Mouse (Mus musculus) spleen, adult 12 weeks (tissue): Measurements from ENCODE around the gene Hltf.

Source experiments
- DNase-seq: peaks from one replicate; pipeline ENCODE4 v3.0.0; 2022; ENCODE audit warnings: low spot score

The Hltf gene

DNA sequence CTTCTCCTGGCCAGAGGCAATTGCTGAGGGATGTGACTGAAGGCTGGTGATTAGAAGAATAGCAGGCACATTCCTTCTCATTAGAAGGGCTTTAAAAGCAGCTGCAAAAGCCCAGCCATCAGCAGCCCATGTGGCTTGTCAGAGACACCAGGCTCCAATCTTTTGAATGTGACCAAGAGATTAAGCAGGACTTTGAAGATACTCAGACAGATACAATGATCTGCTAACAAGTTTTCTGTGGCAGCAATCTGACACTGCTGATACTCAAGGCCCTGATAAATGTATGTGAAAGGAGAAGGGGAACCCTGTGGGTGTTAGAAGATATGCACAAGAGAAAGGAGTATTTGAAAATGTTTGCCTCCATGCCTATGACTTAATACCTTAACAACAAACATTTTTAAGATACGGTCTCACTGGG is 88.1 kb downstream of the Hltf start:
- no peak for DNase-seq

DNA sequence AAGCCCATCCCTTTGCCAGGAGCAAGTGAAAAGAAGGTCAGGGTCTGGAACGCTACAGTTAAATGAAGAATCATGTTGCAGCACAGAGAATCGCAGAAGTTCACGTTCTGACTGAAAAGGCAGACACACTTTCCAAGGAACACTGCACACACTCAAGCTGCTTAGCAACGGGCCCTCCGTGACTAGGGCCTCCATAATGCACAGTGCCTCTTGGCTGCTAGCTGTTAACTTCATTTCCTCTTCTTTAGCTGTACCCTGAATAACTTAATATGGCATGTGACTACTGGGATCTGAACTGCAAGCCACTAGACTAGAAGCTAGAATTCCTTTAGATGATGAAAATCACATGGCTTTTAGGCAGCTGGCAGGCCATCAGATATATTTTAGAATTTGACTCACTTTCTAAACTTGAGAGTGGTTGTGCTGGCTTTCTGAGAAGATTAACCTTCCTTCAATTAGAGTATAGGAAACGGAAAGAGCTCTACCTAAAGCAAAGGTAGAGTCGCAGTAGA is 89.3 kb downstream of the Hltf start:
- no peak for DNase-seq

DNA sequence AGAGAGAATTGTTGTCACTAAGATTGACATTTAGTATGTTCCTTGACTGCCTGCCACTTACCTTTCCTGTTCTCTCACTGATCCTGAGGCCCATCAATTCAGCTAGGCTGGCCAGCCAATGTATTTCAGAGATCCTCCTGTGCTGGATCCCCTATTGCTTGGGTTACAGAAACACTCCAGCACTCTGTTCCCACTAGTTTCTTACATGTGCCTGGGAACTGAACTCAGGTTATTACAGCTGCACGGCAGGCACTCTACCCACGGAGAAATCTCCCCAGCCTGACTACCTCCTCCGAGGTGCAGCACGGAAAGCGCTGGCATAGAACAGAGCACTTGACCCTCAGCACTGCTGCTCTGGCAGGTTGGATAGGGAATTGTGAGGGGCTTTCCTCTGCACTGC is 90.0 kb downstream of the Hltf start:
- DNase-seq = no peak

DNA sequence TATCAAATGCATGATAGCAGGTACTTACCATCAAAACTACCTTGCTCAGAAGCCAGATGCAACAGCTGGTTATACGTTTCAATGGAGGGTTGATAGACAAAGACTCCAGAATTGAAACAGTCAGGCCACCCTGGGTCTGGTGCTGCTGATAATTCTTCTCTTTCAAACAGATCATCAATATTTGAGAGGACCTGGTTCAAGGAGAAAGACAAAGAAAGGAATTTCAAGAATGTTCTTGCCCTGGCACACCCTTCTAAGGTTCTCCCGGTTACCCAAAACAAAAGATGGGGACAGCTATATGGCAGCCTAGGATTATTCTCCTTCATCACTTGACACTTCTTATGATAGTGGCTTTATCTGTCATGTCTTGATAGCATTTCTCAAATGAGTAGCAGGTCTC is 92.9 kb downstream of the Hltf start:
- DNase-seq = no peak

DNA sequence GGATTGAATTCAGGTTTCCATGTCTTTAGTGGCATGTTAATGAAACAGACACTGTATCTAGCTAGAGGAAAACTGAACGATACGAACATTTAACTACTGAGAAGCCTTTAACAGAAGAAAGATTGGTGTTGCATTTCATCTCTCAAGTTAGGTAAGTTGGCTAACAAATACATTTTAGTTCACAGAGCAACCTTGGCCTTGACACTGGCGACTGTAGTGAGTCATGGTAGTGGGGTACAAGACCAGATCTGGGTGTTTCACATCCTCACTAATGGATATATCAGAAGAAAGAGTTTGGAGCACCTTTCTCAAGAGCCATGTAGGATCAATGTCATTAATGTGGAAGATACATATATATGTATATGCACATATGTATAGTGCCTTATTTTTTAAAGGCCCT is 94.0 kb downstream of the Hltf start:
- no peak for DNase-seq

DNA sequence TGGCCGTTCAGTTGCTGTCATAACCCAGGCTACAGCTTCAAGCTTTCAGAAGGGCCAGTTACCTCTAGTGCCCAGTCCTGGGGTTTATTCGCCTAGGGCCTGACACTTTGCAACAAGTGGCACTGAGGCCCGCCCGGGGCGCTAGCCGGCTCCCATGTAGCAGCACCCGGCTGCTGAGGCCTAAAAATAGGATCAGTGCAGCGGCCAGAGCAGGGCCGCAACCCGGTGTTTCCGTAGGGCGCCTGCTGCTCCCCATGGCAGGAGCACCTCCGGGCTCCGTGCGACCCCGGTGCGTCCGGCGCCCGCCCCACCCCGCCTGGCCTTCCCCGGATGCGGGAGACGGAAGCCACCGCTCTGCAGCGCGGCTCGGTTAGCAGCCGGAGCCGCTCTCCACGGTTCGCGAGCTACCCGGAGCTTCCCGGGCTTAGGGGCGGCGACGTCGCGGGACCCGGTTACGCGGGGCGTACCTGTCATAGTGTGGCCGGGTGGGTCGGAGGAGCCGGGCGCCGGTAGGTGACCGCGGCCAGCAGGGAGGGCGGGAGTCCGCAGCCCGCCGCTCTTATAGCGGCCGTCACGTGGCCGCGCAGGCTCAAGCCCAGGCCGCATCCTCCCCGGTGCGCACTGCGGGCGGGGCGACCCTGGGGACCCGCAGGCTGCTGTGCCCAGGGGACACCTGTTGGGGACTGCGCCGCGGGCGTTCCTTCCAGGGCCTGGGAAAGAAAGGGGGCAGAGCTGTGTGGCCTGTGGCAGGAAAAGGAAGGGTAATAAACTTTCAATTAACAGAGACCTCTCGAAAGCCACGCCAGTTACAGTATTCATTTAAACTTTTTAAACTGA is 97.1 kb downstream of the Hltf start, which contains the start of gene Gyg:
Gene Gyg, minus strand, starts transcription at position 787 of the 837 bp plus-strand sequence.
- peak; percentile 32 for DNase-seq

DNA sequence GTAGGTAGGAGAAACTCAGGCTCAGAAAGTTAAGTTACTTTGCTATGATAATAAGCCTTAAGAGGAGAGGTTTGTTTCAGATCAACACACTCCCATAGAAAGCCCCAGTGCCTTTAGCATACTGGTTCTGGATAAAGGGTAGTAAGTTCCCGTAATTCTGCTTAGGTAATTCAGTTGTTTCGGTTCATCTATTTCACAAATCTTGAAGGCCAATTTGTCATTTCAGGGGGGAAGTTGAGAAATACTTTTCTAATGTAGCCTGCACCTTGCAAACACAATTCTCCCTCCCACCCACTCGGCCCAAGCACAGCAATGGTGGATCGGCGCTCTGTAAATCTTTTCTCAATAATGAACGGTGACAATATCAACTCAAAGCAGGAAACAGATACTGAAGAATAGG is 97.9 kb downstream of the Hltf start:
- no peak for DNase-seq

DNA sequence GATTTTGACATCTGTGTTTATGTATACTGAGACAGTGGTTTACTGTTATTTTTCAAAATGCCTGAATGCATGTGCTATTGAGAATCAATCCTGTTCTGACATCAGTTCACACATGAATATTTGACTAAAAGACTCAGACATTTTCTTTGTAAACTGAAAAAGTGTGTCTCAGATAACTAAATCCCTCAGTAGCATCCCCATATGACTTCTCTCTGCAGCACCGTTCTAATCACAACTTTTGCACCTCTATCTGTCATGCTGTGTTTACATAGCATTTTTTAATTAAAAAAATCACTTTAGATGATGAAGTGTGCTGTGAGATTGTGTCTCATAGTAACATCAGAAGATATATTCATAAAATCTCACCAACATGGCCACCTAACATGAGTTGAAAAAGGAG is 109.9 kb downstream of the Hltf start:
- no peak for DNase-seq
